Mouse (Mus musculus) hindbrain, embryonic 13.5 days (tissue): ENCODE measurements around the gene Vti1a. TPM values are rescaled to one million over a fixed set of nuclear protein-coding genes. Genes with fewer than 3 reads are reported as not detected.

Experiments used
- polyA plus RNA-seq: library from polyadenylated mRNA; unstranded; fragments of >200 nt; fragmentation: Nextera tagmentation; extraction: Ambion mirVana; gene quantifications from 2 replicates; pipeline ENCODE4 v1.2.1, GENCODE M21; 2015

The Vti1a gene
- polyA plus RNA-seq, 1 experiment from 2014 or later, result 30.1 TPM

Other genes with a start within 250 kb of the Vti1a start
- 22.5 and 22.8 TPM in 2 replicates for gene Gpam, start 189.1 kb upstream of the Vti1a start, polyA plus RNA-seq
- 0.45 and 0.75 TPM in 2 replicates for gene Tectb, start 135.6 kb upstream of the Vti1a start, polyA plus RNA-seq
- gene Gucy2g, start 75.1 kb upstream of the Vti1a start, polyA plus RNA-seq, result 0.08 and 0.09 TPM in 2 replicates
- 14.7 and 17.0 TPM in 2 replicates for gene Acsl5, start 64.4 kb upstream of the Vti1a start, polyA plus RNA-seq
- gene Zdhhc6, start 263 bp upstream of the Vti1a start, polyA plus RNA-seq, result 72.0 and 74.9 TPM in 2 replicates